Mouse (Mus musculus) limb, embryonic 12.5 days (tissue): ENCODE results near the gene Prkcsh. TPM values are rescaled to one million over a fixed set of nuclear protein-coding genes. Genes with fewer than 3 reads are reported as not detected.

Experiments
- ATAC-seq: fragments of 200-750 bp; cut with Nextera tagmentation; 2 replicates; pipeline ENCODE4 v1.8.0; 2017; ENCODE audit warnings: low read depth, moderate TSS enrichment; ENCODE audit not compliant: insufficient number of reproducible peaks, insufficient read depth, low FRiP score, low TSS enrichment
- H3K27ac ChIP-seq: fragments of 300-500 bp; sonication (generic); 2 replicates; pipeline ENCODE4 v1.5.1; 2016; ENCODE audit warnings: mild to moderate bottlenecking, moderate library complexity
- H3K27me3 ChIP-seq: fragments of 300-500 bp; sonication (generic); 2 replicates; pipeline ENCODE4 v1.6.1; 2016; ENCODE audit warnings: mild to moderate bottlenecking, moderate library complexity
- H3K36me3 ChIP-seq: fragments of 300-500 bp; sonication (generic); 2 replicates; pipeline ENCODE4 v1.6.1; 2016; ENCODE audit warnings: mild to moderate bottlenecking, moderate library complexity
- H3K4me1 ChIP-seq: fragments of 300-500 bp; sonication (generic); replicated peaks from 2 replicates; pipeline ENCODE4 v1.6.1; 2016
- H3K4me2 ChIP-seq: fragments of 300-500 bp; sonication (generic); 2 replicates; pipeline ENCODE4 v1.6.1; 2016; ENCODE audit warnings: mild to moderate bottlenecking, moderate library complexity
- H3K4me3 ChIP-seq: fragments of 300-500 bp; sonication (generic); replicated peaks from 2 replicates; pipeline ENCODE4 v1.5.1; 2016; ENCODE audit warnings: mild to moderate bottlenecking
- H3K9ac ChIP-seq: fragments of 300-500 bp; sonication (generic); replicated peaks from 2 replicates; pipeline ENCODE4 v1.6.1; 2016; ENCODE audit warnings: mild to moderate bottlenecking, moderate library complexity
- H3K9me3 ChIP-seq: fragments of 300-500 bp; sonication (generic); 2 replicates; pipeline ENCODE4 v1.6.1; 2016; ENCODE audit warnings: mild to moderate bottlenecking, moderate library complexity
- WGBS: fragments of 180-500 bp; shearing (Covaris S2); methylation state at CpG from one replicate; pipeline ENCODE4 v1.1.7; 2016; 5-methylcytosine and 5-hydroxymethylcytosine counted together
- polyA plus RNA-seq: library from polyadenylated mRNA; unstranded; fragments of >200 nt; fragmentation: Nextera tagmentation; extraction: Ambion mirVana; gene quantifications from 2 replicates; pipeline ENCODE4 v1.2.1, GENCODE M21; 2016

Gene Prkcsh
- polyA plus RNA-seq, 1 experiment from 2014 or later: 108 TPM

DNA sequence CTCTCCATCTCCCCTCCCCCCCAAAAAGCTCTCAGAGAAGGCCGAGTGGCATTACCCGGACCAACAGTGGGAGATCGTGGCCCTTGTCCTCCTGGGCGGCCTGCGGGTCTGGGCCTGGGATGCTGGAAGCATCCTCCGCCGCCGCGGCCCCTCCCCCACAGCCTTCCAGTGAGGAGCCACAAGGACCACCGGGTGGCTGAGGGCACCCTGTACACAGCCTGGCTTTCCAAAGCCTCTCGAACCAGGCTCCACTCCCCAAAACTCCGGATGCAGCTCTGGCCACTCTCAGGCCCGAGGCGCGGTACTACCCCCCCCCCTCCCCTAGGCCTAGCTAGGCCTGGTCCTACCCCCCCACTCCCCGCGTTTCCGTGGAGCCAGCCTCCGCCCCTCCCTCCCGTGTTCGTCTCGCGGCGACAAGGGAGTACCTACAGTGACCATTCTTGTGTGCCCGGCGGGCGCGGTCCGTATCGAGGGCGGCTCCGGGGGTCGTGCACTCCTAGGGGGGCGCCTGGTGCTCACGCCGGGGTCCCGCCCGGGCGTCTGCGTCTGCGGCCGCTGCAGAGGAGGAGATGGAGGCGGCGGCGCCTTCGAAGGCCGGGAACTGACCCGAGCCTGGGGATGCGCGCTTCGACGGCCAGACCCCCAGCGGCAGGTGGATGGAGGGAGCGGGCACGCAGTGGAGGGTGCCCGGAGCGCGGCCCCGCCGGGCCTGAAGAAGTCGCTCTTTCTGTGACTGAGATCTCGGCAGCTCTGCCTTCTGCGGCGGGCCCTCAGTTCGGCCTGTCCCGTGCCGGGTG is 48.8 kb downstream of the Prkcsh start:
- peaks cover 96% of the 10 kb centered on the region for H3K27me3 ChIP-seq
- under 1% methylated on average over 59 of the region's 67 CpGs for WGBS
- ATAC-seq: no peak; the same call in 1 of the 2 replicates
- no peaks in the 10 kb centered on the region for H3K9me3 ChIP-seq
- H3K27ac ChIP-seq: no peak overlapping the region
- H3K4me3 ChIP-seq: peak overlapping the region; percentile 42
- H3K36me3 ChIP-seq: no peaks in the 10 kb centered on the region
- H3K4me2 ChIP-seq: peak overlapping the region; percentile 66
- peaks cover 24% of the 10 kb centered on the region for H3K4me1 ChIP-seq
- H3K9ac ChIP-seq: peak overlapping the region; percentile 31; the same call in 1 of the 2 replicates

DNA sequence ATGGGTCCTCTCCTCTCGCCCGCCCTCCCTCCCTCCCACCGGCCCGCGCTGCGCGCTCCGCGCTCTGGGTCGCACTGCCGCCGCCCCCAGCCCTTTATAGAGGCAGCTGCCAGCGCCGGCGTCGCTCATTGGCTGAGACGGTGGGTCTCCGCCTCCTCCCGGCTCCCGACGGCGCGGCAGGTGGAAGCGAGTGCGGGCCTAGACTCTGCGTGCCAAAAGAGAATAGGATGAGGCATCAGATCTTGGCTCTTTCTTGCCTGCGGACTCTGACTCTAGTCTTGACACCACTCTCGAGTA is 49.3 kb downstream of the Prkcsh start, which contains the start of gene Elavl3:
TSS of gene Elavl3 (minus strand) at position 66 of the 297 bp plus-strand sequence.
- peak within 1 kb of the TSS; percentile 31; the same call in 1 of the 2 replicates for H3K9ac ChIP-seq
- H3K4me3 ChIP-seq: peak within 1 kb of the TSS; percentile 42
- H3K36me3 ChIP-seq: peaks cover 2% of the 10 kb centered on the region
- H3K27ac ChIP-seq: no peak within 1 kb of the TSS
- H3K4me1 ChIP-seq: peaks cover 24% of the 10 kb centered on the region
- peak within 1 kb of the TSS; percentile 66 for H3K4me2 ChIP-seq
- ATAC-seq: no peak
- peaks cover 96% of the 10 kb centered on the region for H3K27me3 ChIP-seq
- no peaks in the 10 kb centered on the region for H3K9me3 ChIP-seq
- 1% methylated on average over 24 of the region's 28 CpGs for WGBS

DNA sequence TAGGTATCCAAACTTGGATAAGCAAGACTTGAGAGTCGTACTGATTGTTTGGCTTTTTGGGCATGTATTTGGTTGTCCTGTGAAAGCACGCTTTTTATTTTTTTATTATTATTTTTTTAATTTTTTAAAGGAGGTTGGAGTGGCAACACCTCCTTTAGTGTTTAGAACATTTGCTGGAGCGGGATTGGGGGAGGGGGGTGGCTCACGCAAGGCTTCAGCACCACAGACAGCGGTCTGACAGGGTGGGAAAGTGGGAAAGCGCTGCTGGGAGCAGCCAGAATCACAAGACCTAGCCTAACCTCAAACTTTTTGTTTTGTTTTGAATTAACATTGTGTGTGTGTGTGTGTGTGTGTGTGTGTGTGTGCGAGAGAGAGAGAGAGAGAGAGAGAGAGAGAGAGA is 51.1 kb downstream of the Prkcsh start:
- Histone ChIP-seq H3K4me1 (peaks cover 24% of the 10 kb centered on the region), H3K9ac (no peak overlapping the region), H3K36me3 (peaks cover 18% of the 10 kb centered on the region), H3K27ac (no peak overlapping the region), H3K4me2 (no peak overlapping the region), H3K4me3 (no peak overlapping the region), H3K27me3 (peaks cover 79% of the 10 kb centered on the region), H3K9me3 (no peaks in the 10 kb centered on the region)
- no peak for ATAC-seq
- 27% methylated on average over 7 of the region's 7 CpGs for WGBS

DNA sequence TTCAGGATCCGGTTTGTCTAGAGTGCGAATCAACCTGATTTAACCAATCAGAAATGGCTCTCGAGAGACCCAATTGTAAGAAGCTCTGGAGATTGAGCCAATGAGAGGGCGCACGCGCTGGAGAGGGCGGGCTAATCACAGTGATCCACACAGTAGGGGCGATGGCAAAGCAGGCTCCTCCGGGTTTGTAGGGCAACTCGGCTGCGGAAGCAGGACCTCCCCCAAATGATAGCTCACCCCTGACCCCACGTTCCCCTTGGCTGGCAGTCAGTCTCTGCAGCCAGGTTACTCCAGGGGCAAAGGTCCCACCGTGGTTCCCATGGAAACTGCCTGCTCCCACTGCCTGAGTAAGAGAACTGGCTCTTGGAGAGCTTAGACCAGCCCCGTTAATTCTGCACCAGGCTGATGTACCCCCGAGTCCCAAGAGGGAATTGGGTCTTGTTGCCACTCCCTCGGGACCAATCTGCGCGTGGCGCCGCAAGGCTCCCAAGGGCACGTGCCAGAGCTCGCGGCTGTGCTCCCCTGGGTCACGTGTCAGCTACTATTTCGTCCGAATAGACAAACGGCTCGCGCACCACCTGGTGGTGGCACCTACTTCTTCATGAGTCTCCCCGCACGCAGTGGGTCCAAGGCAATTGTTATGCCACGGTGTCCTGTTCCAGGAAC is 51.9 kb downstream of the Prkcsh start:
- peaks cover 25% of the 10 kb centered on the region for H3K36me3 ChIP-seq
- H3K9me3 ChIP-seq: no peaks in the 10 kb centered on the region
- H3K4me2 ChIP-seq: peak overlapping the region; percentile 26
- no peak for ATAC-seq
- H3K4me3 ChIP-seq: no peak overlapping the region
- peaks cover 71% of the 10 kb centered on the region for H3K27me3 ChIP-seq
- no peak overlapping the region for H3K27ac ChIP-seq
- H3K9ac ChIP-seq: no peak overlapping the region
- WGBS: 3% methylated on average over 32 of the region's 32 CpGs
- peaks cover 24% of the 10 kb centered on the region for H3K4me1 ChIP-seq

DNA sequence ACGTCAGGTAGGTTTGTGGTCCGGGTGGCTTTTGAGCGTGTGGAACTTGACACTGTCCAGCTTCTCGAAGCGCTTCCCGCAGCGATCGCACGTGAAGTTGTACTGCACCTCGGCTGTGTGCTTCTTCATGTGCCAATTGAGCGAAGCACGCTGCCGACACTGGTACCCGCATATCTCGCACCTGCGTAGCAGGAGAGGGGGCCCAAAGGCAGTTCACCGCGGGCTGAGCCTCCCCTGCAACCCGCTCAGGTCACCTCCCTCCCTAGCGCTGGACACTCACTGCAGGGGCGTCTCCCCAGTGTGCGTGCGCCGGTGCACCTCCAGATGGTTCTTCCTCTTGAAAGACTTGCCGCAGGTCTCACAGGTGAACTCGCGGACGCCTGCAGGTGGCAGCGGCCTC is 53.1 kb downstream of the Prkcsh start:
- H3K9ac ChIP-seq: no peak overlapping the region
- no peak overlapping the region for H3K27ac ChIP-seq
- no peaks in the 10 kb centered on the region for H3K9me3 ChIP-seq
- no peak overlapping the region for H3K4me2 ChIP-seq
- peaks cover 20% of the 10 kb centered on the region for H3K4me1 ChIP-seq
- H3K36me3 ChIP-seq: peaks cover 29% of the 10 kb centered on the region
- H3K4me3 ChIP-seq: no peak overlapping the region
- ATAC-seq: no peak
- H3K27me3 ChIP-seq: peaks cover 59% of the 10 kb centered on the region
- 36% methylated on average over 29 of the region's 29 CpGs for WGBS

DNA sequence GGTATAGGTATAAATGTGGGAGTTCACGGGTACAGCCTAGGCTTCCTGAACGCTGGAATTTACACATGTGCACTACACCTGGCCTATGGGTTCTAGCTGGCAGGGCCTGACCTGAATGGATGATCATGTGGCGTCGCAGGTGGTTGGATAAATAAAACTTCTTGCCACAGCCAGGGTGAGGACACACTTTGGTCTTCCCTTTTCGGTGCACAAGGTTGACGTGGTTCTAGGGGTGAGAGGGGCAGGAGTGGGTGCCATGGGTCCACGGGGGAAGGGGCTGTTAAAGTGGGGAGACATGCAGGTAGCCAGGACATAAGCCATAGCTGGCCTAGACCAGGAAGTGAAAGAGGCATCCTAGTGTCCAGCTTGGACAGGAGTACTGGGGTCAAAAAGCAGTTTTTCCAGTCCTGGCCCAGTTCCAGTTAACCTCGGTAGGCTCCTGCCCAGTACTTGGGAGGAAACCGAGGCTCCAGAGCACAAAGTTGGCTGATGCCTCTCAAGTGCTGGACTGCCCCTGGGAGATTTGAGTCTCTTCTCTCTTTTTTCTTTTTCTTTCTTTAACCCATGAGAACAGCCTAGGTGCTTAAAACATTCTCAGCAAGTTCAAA is 53.8 kb downstream of the Prkcsh start:
- no peak overlapping the region for H3K4me2 ChIP-seq
- WGBS: 78% methylated on average over 9 of the region's 9 CpGs
- H3K9me3 ChIP-seq: no peaks in the 10 kb centered on the region
- H3K27me3 ChIP-seq: peaks cover 52% of the 10 kb centered on the region
- peaks cover 36% of the 10 kb centered on the region for H3K36me3 ChIP-seq
- H3K27ac ChIP-seq: no peak overlapping the region
- no peak for ATAC-seq
- peaks cover 13% of the 10 kb centered on the region for H3K4me1 ChIP-seq
- H3K4me3 ChIP-seq: no peak overlapping the region
- H3K9ac ChIP-seq: no peak overlapping the region

DNA sequence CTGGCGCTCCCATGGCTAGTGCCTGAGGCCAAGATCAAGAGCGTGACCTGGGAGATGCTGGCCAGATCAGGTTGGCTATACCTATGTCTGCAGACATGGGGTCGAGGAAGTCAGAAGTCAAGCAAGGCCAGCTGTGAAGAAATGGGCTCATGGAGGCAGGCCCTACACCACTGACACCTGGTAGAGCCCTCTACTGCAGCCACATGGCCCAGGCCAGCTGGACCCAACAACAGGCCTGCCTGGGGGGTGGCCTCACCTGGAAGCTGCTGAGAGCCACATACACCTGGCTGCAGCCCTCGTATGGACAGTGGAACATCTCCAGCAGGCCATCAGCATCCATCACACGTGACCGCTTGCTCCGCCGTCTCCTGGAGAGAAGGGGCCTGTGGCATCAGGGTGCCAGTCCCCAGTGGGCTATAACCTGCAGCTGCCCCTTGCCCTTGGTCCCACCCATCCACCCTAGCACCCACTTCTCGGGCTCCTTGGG is 54.5 kb downstream of the Prkcsh start:
- H3K4me1 ChIP-seq: peaks cover 7% of the 10 kb centered on the region
- H3K27me3 ChIP-seq: peaks cover 45% of the 10 kb centered on the region
- no peaks in the 10 kb centered on the region for H3K9me3 ChIP-seq
- H3K4me2 ChIP-seq: no peak overlapping the region
- peaks cover 42% of the 10 kb centered on the region for H3K36me3 ChIP-seq
- WGBS: 92% methylated on average over 9 of the region's 9 CpGs
- H3K4me3 ChIP-seq: no peak overlapping the region
- no peak overlapping the region for H3K9ac ChIP-seq
- H3K27ac ChIP-seq: no peak overlapping the region
- no peak for ATAC-seq

DNA sequence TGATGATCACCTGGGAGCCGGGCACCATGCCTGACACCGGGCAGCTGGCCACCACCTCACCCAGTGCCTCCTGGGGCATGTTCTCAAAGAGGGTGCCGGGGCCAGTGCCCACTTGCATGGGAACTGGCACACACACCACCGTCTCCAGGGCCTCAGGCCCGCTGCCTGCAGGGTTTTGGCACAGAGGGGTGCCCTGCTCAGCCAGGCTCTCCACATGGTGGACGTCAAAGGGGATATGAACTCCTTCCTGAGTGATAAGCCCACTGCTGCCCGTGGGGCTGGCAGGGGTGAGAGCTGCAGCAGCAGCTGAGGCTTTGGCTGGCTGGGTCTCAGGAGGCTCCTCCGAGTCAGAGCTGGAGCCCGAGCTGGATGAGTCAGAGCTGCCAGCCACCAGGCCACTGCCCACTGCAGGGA is 55.4 kb downstream of the Prkcsh start:
- no peak for ATAC-seq
- Histone ChIP-seq H3K27ac (no peak overlapping the region), H3K36me3 (peaks cover 51% of the 10 kb centered on the region), H3K9me3 (no peaks in the 10 kb centered on the region), H3K27me3 (peaks cover 36% of the 10 kb centered on the region), H3K4me3 (no peak overlapping the region), H3K4me2 (no peak overlapping the region), H3K4me1 (peaks cover 6% of the 10 kb centered on the region; the same call in 1 of the 2 replicates), H3K9ac (no peak overlapping the region)
- WGBS: 86% methylated on average over 9 of the region's 9 CpGs

DNA sequence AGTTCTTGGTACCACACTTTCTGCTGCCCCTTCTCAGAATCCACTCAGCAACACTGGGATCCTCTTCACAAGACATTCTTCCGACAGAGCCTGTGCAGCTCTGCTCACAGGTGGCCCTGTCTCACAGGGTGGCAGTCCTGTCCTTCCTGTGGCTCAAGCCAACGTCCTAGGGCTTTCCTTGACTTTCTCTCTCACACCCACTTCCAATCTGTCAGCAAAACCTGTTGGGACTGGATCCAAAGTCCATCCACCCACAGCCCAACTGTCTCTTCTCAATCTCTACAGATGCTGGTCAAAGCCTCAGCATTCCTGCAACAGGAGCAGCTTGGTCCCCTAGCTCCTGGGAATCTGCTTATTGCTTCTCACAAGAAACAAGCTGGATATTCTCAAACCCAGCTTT is 58.7 kb downstream of the Prkcsh start:
- ATAC-seq: no peak
- no peak overlapping the region for H3K4me3 ChIP-seq
- no peaks in the 10 kb centered on the region for H3K9me3 ChIP-seq
- H3K36me3 ChIP-seq: peaks cover 83% of the 10 kb centered on the region
- no peak overlapping the region for H3K4me2 ChIP-seq
- WGBS: 78% methylated on average over 2 of the region's 2 CpGs
- peaks cover 3% of the 10 kb centered on the region; the same call in 1 of the 2 replicates for H3K27me3 ChIP-seq
- H3K27ac ChIP-seq: no peak overlapping the region
- H3K4me1 ChIP-seq: no peaks in the 10 kb centered on the region
- H3K9ac ChIP-seq: 0 out of 2 replicates have a peak overlapping the region, but pooled peaks have one; percentile 18
